Mouse (Mus musculus): ENCODE measurements around the gene Acsf3.

The Acsf3 gene

DNA sequence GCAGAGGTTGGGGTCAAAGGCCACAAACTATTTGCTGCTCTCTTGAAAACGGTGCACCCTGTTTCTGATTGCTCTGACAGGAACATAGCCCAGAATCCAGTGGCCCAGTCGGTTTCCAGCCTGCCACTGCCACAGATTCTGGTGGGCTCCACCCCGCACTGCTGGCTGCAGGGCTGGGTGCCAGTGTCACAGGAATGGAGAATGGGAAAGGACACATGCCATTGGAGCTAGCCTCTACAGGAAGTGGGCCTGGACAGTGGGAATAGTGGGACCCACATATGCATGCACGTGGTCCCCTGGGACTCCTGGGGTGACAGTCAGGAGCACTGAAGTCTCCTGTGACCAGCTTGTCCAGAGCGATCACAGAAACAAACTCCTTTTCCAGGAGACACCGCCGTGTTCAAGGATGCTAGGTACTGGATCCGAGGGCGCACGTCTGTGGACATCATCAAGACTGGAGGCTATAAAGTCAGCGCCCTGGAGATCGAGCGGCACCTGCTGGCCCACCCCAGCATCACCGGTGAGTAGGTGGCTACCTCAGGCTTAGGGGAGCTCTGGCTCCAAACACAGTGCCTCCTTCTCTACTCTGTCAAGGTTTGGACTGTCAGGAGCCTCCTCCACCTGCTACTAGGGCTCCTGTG, 37.4 kb downstream of the Acsf3 start:
- DNase-seq, result no peak

DNA sequence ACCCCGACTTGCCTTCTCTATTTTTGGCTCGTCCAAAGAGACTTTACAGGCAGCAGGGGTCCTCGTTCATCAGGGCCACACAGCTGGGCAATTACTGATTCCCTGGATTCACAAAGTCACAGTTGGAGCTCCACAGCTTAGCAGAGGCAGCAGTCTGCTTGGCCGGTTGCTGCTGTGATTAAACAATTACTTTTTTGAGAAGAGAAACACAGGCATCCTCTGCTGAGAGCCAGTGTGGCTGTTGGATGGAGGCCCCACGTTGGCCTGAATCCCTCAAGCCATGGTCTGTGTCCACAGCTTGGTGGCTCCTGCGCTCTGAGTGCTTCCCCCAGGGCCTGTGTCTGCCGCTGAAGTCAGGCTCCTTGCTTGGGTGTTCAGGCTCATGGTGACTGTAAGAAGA, 39.3 kb downstream of the Acsf3 start:
- DNase-seq, result no peak

DNA sequence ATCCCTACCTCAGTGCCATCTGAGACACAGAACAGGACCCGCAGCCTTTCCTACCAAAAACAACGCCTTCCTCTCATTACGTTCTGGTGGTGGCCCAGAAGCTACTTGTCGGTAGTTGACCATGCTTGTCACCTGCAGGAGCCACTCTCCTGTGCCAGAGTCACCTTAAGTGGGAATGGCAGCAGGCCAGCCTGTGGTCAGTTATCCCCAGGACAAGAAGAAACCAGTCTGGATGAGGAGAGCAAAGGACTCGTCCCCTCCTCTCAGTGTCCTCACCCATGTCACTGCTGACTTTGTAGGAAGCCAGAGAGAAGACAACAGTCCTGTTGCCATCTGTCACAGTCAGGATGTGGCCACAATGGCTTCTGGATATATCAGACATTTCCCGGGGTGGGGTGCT, 41.7 kb downstream of the Acsf3 start:
- no peak for DNase-seq

DNA sequence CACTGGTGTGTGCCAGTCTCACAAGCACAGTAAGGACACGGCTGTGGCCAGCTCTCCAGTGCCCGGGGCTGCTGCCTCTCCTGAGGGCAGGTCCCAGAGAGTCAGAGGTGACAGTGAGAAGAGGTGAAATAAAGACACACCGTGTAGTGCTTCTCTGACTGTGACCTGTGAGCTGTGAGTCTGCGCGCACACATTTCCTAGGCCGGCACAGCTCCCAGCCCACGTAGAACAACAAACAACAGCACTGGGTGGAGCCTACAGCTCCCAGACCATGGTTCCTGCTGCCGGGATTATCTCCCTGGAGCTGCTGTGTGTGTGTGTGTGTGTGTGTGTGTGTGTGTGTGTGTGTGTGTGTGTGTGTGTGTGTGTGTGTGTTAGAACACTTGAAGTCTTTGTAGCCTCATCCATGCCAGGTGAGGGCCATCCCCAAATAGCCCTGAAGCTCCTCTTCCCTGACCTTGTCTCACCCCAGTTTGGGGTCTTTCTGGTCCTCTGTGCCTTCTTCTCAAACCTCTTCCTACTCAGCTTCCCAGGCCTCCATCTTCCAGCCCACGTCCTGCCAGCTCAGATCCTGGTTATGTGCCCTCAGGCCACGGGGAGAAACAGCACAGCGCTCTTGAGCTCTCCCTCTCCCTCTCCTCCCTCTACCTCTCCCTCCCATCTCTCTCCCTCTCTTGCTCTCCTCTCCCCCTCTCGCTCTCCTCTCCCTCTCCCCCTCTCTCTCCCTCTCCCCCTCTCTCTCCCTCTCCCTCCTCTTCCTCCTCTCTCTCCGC, 42.6 kb downstream of the Acsf3 start:
- DNase-seq, result no peak

DNA sequence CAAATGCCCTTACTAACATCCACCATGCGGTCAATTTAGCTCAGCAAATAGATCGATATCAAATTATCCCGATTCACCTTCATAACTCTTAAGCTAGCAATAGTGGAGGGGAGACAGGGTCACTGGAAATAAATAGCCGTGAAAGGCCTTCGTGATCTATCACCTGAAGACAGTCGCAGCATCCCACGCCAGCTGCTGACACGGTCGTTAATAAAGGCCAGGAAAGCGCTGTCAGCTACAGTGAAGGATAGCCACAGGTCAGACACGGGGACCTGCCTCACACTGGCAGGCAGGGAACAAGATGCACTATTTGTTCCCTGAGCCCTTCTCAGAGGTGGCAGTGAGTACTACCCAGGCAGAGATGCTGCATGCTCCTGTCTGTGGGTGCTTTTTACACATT, 44.5 kb downstream of the Acsf3 start:
- DNase-seq, result no peak

DNA sequence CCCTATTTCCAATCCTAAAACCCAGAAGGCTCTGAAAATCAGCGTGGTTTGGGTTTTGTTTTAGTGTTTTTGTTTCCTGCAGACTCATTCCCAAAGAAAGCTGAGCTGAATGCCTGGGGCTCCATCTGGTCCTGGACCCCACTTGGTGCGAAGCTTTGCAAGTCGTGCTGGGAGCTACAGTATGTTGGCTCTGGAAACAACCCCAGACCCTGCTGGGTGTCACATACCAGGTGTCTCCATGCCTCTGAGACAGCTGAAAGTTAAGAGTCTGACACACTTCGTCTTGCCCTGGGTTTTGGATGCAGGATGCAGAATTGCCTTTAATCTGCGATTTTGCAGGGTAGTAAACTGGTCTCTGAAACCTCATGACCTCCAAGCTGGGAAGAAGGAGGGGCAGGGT, 49.3 kb downstream of the Acsf3 start:
- DNase-seq, result no peak

DNA sequence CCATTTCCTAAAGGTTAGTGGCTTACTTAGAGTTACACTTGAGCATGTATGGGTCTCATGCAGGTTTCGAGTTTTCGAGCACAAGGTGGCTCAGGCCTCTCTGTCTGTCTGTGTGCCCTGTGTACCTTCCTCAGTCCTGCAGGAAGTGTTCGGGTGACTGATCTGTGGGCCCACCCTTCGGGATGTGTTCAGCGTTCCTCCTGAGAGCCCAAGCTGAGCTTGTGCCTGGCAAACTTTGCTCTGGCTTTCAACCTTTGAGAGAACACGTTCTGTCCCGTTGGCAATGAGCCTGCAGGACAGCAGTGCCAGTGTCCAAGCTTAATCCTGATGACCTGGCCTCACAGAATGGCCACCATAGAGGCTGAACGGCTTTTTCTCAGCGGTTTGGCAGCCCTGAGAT, 49.7 kb downstream of the Acsf3 start:
- no peak for DNase-seq

DNA sequence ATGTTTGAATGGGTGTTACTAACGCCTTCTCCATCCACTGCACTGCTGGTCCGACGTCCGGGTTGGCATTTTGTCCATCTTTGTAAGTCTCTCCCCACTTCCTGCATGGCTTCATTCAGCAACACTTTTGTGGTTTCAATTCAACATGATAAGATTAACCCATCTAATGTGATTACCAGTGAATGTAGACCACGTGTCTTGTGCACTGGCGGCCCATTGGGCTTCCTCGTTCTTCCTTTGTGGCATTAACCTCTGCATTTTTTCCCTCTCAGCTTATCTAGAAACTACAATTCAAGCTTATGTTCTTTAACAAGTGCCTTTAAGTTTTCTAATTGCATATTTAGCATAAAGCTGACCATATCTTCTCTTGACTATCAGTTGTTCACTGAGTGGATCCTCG, 50.1 kb downstream of the Acsf3 start:
- no peak for DNase-seq

DNA sequence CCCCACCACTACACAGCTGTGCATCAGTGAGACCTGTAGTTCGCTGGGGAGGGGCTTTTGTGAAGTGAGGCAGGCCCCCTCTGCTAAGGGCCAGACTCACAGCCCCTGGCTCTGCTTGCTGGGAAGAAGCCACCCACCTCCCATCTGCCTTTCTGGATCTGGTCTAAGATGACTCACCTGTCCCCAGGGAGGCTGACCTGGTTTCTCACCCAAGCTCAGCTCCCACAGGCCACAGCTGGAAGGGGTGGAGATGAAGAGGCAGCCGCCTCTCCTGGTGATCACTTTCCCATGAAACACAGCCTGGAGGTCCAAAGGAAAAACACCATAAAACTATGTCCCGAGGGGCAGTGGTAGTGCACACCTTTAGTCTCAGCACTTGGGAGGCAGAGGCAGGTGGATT, 54.1 kb downstream of the Acsf3 start:
- DNase-seq, result no peak

DNA sequence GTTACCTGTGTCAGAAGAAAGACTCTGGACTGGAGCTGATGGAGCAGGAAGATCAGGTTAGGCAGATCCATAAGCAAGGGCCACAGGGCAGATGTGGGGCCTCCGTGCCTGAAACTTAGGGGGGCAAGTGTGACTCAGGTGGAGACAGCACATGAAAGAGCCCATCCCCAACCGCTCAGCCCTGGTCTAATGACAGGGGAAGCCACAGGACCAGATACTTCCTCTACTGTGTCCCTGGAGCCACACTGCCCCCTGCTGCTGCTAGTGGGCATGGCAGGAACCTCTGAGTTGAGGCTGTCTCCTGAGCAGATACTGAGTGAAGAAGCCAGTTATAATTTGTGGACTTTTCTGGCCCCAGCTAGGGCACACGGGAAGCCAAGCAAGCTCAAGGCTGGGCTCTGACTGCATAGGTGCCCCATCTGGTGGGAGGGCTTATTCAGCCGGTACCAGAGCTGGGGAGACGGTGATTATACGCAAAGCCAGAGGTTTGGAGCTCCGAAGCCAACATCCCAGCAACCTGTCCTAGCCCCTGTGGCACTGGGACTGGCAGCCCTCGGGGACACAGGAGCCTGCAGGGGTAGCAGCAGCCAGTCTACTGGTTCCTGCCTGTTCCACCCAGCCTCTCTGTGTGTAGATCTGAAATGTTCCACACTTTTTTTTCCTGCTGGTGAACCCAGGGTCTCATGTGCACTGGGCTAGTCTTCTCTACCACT, 55.2 kb downstream of the Acsf3 start:
- peak; percentile 84 for DNase-seq

DNA sequence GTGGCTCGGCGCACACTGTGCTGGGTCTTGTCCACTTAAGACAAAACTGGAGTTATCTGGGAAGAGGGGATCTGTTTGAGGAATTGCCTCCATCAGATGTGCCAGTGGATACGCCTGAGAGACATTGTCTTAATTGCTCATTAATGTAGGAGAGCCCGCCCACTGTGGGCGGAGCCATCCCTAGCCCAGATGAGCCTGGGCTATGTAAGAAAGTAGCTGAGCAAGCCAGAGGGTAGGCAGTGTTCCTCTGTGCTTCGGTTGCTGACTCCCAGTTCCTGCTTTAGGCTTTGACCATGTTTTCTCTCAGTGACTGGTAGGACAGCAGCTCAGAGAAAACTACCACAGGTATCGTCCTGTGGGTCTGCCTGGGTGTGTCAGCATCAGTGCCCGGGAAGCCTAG, 59.1 kb downstream of the Acsf3 start:
- DNase-seq, result no peak

DNA sequence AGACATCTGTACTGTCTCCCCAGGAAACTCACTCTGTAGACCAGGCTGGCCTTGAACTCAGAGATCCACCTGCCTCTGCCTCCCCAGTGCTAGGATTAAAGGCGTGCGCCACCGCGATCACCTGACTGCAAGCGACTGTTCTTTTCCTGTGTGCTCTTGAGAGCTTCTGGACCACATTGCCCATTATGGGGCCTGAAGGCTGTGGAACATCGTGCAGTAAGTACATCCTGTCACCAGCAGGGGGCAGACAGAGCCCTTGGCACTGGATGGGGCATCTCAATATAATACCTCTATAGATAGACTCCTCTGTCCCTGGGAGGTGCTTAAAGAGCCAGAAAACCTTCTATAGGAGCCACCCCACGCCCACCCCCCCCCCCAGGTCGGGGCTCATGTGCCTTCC, 59.7 kb downstream of the Acsf3 start:
- DNase-seq, result peak; percentile 60 to 69

DNA sequence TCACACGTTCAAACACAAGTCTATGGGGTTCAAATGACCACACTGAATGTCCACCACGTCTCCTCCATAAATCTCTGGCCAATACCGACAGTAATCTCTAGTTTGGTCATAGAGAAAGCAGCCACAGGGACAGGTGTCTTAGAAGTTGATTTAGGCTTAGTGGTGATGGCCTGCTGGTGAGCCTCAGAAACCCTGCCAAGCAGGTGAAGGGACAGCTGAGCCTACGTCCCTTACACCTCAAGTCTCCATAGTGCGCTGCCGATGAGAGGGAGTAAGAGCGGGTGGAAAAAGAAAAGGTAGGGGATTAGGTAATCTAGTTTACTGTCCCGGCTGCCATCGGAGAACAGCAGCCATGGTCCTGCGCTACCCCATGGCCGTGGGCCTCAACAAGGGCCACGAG, 60.9 kb downstream of the Acsf3 start:
- no peak for DNase-seq

DNA sequence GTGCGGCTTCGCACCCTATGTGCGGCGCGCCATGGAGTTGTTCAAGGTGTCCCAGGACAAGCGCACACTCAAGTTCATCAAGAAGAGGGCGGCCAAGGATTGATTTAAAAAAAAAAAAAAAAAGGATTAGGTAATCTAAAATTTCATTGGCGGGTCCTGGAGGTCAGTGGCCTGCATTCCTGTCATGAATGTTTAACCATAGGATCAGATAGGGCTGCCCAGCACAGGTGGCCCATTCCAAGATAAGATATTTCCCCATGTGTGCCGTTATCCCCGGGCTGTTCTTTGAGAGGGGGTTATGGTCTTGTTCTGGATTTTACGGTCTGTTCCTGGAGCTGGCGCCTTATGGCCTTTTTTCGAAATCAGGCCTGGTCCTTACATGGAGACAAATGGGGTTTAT, 61.4 kb downstream of the Acsf3 start:
- no peak for DNase-seq

DNA sequence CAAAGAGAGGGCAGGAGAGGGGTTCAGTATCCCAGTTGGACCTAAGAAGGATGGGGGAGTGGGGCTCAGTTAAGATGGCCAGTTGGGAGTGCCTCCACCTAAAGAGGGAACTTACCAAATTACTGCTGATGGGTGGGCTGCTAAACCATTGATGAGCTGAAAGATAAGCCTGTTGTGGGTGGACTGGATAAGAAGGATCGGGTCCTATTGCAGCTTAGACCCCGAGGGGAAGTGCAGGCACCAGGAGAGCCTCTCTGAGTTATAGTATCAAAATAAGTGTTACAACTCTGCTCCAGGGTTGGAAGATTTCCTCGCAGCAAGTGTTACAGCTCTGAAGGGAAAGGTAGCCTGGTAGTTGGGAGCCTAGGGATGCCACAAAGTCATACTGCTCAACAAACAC, 68.9 kb downstream of the Acsf3 start:
- no peak for DNase-seq

DNA sequence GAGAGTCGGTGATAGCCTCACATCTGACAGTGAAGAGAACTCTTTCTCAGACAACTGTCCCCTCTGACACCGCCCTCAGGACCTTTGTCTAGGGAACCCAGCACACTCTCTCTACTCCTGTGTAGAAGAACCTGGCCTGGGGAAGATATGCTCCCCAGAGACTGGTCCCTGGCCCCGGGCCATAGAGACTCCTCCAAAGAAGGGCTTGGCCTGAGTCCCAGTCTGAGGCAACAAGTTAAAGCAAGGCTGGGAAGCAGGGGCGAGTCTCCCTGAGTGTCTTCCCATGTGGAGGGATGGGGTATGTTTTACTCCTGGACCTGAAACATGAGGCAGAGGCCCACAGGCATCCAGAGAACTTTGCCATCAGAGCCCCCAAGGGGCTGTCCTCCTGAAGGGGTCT, 70.4 kb downstream of the Acsf3 start:
- DNase-seq, result no peak

DNA sequence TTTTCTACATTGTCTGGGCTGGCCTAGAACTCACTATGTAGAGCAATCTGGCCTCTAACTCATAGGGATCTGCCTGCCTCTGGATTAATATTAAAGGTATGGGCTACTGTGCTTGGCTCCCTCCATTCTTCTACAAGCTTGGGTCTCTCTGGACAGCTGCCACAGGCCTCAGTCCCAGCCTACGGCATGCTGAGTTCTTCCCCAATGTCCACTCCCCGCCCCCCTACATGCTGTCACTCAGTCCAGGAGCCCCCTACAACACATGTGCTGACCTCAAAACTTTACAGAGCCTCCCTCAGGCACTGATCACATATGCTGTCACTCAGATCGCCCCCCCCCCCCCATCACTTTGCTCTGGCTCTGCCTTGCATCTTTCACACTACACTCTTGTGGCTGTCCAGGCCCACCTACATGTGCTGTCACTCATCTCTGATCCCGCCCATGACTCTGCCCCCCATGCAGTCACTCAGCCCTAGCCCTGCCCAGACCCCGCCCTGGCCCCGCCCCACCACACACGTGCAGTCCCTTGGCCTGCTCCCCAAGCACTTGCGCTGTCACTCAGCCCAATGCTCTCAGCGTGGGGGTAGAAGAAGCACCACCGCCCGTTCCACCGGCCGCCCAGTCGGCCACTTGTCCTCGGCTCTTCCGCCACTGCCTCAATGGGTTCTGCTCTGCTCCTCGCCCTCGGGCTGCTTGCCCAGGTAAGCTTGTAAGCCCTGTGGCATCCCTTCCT, 72.7 kb downstream of the Acsf3 start, which contains the start of gene Cdh15:
Gene Cdh15 (plus strand): TSS at position 138 of the 733 bp plus-strand sequence.
- peak; percentile 44 to 55 for DNase-seq

DNA sequence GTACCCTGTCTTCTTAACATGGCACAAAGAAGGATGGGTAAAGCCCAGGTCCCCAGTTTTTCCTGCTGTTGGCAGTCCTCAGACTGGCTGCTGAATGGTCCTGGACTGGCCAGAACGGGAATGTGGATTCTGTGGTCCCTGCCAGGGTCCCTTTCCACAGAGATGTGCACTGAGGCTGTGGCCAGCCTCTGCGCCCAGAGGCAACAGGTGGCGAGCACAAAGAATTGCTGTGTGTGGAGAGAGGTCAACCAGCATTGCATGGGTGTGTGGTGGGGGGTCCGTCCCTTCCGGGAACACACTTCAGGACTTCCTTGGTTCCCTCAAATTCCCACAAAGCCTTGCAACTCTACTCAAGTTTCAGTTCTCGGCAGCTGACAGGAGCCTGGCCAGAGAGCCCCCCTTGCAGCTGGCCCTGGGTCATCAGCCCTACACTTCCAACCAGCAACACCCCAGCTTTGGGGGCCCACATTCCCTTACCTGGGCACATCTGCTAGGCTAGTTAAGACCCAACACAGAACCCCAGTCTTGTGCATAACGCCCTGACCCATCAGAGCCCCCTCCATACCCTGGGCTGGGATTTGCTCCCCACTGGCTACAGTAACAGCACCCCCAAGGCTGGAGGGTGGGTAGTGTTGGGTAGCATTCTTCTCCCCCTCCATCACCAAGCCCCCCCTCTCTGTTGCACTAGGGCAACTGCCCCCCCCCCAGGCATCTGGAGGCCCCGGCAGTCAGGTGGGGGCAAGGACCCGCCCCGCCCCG, 74.0 kb downstream of the Acsf3 start:
- DNase-seq, result no peak

DNA sequence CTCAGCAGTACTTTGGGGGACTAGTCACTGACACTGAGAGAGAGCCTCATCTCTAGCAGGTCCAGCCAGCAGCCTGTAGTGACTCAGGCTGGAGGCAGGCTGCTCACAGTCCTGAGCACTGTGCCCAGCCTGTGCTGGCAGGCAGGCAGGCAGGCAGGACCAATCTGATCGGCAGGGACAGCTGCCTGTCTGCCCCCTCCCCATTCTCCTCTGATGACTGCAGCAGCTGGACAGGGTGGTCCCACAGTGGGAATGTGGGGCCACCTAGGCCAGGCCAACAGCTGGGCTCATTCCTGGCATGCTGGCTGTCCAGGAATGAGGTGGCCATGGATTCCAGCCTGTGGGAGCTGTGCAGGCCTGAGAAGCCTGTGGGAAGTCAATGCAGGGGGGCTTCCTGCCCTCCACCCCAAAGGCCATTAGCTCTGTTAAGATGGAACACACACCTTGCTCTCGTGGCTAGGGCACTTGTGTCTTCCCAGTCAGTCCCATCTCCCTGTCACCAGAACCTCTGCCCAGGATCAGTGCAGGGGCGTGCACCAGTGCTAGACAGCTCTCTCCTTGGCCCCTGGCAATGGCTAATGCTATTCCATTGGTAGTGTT, 75.5 kb downstream of the Acsf3 start:
- DNase-seq, result no peak

DNA sequence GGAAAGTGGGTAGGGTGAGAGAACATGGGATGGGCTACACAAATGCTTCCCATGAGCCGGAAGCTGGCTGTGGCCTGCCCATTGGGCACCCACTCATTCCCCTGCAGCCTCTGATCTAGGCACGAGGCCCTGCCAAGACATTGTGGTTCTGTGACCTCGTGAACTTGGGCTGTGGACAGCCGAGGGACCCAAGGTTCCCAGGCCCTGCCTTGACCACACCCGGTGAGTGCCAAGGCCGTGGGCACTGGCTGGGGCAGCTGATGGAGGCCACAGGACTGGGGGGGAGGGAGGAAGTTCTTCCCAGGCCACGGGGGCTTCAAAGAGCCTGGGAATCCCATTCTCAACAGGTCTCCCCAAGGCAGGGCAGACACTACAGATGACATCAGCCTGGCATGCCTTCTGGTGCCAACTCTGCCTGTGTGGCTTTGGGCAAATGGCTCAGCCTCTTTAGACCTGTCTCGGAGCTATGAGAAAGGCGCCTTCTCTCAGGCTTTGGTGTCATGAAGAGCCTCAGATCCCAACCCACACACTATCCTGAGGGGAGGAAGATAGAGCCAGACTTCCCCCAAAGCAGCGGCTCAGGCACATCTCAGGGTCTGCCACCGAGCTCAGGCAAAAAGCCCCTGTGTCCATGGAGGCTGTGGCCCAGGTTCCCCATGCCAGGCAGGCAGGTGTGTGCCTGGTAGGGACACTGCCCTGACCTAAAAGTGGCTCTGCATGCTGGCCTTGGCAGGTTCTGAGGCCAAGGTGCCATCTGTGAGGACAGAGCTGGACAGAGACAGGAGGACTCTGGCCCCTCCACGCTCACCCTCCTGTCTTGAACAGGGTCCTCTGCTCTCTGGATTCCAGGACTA, 76.6 kb downstream of the Acsf3 start:
- DNase-seq, result no peak

DNA sequence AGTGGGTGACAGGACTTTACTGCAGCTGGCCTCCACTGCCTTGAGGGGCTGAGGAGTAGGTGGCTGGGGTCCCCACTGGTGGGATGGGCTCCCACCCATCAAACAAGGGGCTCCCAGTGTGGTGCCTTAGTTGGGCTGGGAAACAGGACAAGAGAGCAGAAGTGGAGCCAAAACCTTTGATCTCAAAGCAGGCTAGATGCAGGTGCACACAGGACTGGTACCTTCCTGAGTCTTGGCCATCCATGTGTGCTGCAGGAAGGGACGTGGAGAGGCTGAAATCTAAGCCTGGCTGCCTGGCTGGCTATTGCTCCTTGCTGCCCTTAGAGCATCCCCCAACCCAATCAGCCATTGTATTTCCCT, 77.2 kb downstream of the Acsf3 start:
- DNase-seq, result no peak
